Mouse (Mus musculus): ENCODE measurements around the gene Wdr83os. TPM values are rescaled to one million over a fixed set of nuclear protein-coding genes. Genes with fewer than 3 reads are reported as not detected.

Wdr83os gene
- total and polyA plus RNA-seq, 2 experiments from 2014 or later, result 123 to 131 TPM

- no peaks in the 10 kb centered on the region for H3K9me3 ChIP-seq (ENCODE audit: low read length)
- TF ChIP-seq CTCF (IDR thresholded peaks at IDR 0.05; ENCODE audit: low read depth), result no peak
- 0 out of 2 replicates have a peak, but pooled peaks cover 4% of the 10 kb centered on the region for H3K4me1 ChIP-seq (ENCODE audit: insufficient read depth, low read length)
- 63% methylated on average over 2 of the region's 2 CpGs for WGBS
- 0 out of 2 replicates have a peak, but pooled peaks cover 6% of the 10 kb centered on the region for H3K36me3 ChIP-seq (ENCODE audit: insufficient read depth, low read length)
- ATAC-seq (no peak), DNase-seq (ENCODE audit: low spot score) (no peak)
- no peak overlapping the region for H3K9ac ChIP-seq (replicated peaks; ENCODE audit: low read length)
- no peak overlapping the region for H3K4me2 ChIP-seq (ENCODE audit: low read depth, low read length)
- no peaks in the 10 kb centered on the region for H3K27me3 ChIP-seq (ENCODE audit: insufficient read depth, low read length)
- H3K27ac ChIP-seq, result no peak overlapping the region
- no peak overlapping the region for H3K4me3 ChIP-seq (ENCODE audit: low read length)
Observed at GRCm38 (mm10) chr8:85088771-85089170, 8.2 kb downstream of the Wdr83os start.

- no peaks in the 10 kb centered on the region for H3K27me3 ChIP-seq (ENCODE audit: insufficient read depth, low read length)
- H3K9ac ChIP-seq (replicated peaks; ENCODE audit: low read length), result no peak overlapping the region
- WGBS, result 92% methylated on average over 11 of the region's 11 CpGs
- ATAC-seq (no peak), DNase-seq (ENCODE audit: low spot score) (no peak)
- no peak overlapping the region for H3K4me3 ChIP-seq (ENCODE audit: low read length)
- H3K9me3 ChIP-seq (ENCODE audit: low read length), result no peaks in the 10 kb centered on the region
- H3K4me1 ChIP-seq (ENCODE audit: insufficient read depth, low read length), result no peaks in the 10 kb centered on the region
- TF ChIP-seq CTCF (IDR thresholded peaks at IDR 0.05; ENCODE audit: low read depth), result no peak
- no peak overlapping the region for H3K4me2 ChIP-seq (ENCODE audit: low read depth, low read length)
- H3K36me3 ChIP-seq (ENCODE audit: insufficient read depth, low read length), result peaks cover 15% of the 10 kb centered on the region
- no peak overlapping the region for H3K27ac ChIP-seq
Observed at GRCm38 (mm10) chr8:85090856-85091255, 10.3 kb downstream of the Wdr83os start.

GRCm38 (mm10) chr8:85091526-85092090 is 11.1 kb downstream of the Wdr83os start:
- Histone ChIP-seq H3K4me3 (ENCODE audit: low read length) (no peak overlapping the region), H3K4me2 (ENCODE audit: low read depth, low read length) (no peak overlapping the region), H3K27ac (no peak overlapping the region), H3K27me3 (ENCODE audit: insufficient read depth, low read length) (no peaks in the 10 kb centered on the region), H3K9me3 (ENCODE audit: low read length) (no peaks in the 10 kb centered on the region), H3K36me3 (ENCODE audit: insufficient read depth, low read length) (peaks cover 23% of the 10 kb centered on the region), H3K4me1 (ENCODE audit: insufficient read depth, low read length) (no peaks in the 10 kb centered on the region), H3K9ac (replicated peaks; ENCODE audit: low read length) (no peak overlapping the region)
- 36% methylated on average over 21 of the region's 21 CpGs for WGBS
- ATAC-seq (no peak; the same call in 1 of the 2 replicates), DNase-seq (ENCODE audit: low spot score) (no peak)
- no peak for TF ChIP-seq CTCF (IDR thresholded peaks at IDR 0.05; ENCODE audit: low read depth)

GRCm38 (mm10) chr8:85095051-85095450 is 14.5 kb downstream of the Wdr83os start:
- WGBS, result 92% methylated on average over 13 of the region's 13 CpGs
- DNase-seq (ENCODE audit: low spot score) (no peak), ATAC-seq (no peak)
- H3K4me2 ChIP-seq (ENCODE audit: low read depth, low read length), result no peak overlapping the region
- peaks cover 30% of the 10 kb centered on the region for H3K36me3 ChIP-seq (ENCODE audit: insufficient read depth, low read length)
- H3K9ac ChIP-seq (replicated peaks; ENCODE audit: low read length), result no peak overlapping the region
- TF ChIP-seq CTCF (IDR thresholded peaks at IDR 0.05; ENCODE audit: low read depth), result no peak
- no peaks in the 10 kb centered on the region for H3K4me1 ChIP-seq (ENCODE audit: insufficient read depth, low read length)
- no peak overlapping the region for H3K27ac ChIP-seq
- H3K27me3 ChIP-seq (ENCODE audit: insufficient read depth, low read length), result no peaks in the 10 kb centered on the region
- no peak overlapping the region for H3K4me3 ChIP-seq (ENCODE audit: low read length)
- no peaks in the 10 kb centered on the region for H3K9me3 ChIP-seq (ENCODE audit: low read length)

GRCm38 (mm10) chr8:85095566-85095965 is 15.0 kb downstream of the Wdr83os start:
- H3K27ac ChIP-seq, result no peak overlapping the region
- no peak overlapping the region for H3K9ac ChIP-seq (replicated peaks; ENCODE audit: low read length)
- H3K4me2 ChIP-seq (ENCODE audit: low read depth, low read length), result no peak overlapping the region
- no peaks in the 10 kb centered on the region for H3K9me3 ChIP-seq (ENCODE audit: low read length)
- no peaks in the 10 kb centered on the region for H3K27me3 ChIP-seq (ENCODE audit: insufficient read depth, low read length)
- DNase-seq (ENCODE audit: low spot score) (no peak), ATAC-seq (no peak)
- 94% methylated on average over 7 of the region's 7 CpGs for WGBS
- no peaks in the 10 kb centered on the region for H3K4me1 ChIP-seq (ENCODE audit: insufficient read depth, low read length)
- no peak for TF ChIP-seq CTCF (IDR thresholded peaks at IDR 0.05; ENCODE audit: low read depth)
- peaks cover 30% of the 10 kb centered on the region for H3K36me3 ChIP-seq (ENCODE audit: insufficient read depth, low read length)
- no peak overlapping the region for H3K4me3 ChIP-seq (ENCODE audit: low read length)

GRCm38 (mm10) chr8:85096196-85096595 is 15.7 kb downstream of the Wdr83os start:
- no peak overlapping the region for H3K4me3 ChIP-seq (ENCODE audit: low read length)
- no peaks in the 10 kb centered on the region for H3K9me3 ChIP-seq (ENCODE audit: low read length)
- DNase-seq (ENCODE audit: low spot score) (no peak), ATAC-seq (no peak)
- H3K36me3 ChIP-seq (ENCODE audit: insufficient read depth, low read length), result peaks cover 30% of the 10 kb centered on the region
- 94% methylated on average over 16 of the region's 16 CpGs for WGBS
- no peaks in the 10 kb centered on the region for H3K4me1 ChIP-seq (ENCODE audit: insufficient read depth, low read length)
- no peak overlapping the region for H3K4me2 ChIP-seq (ENCODE audit: low read depth, low read length)
- no peak overlapping the region for H3K9ac ChIP-seq (replicated peaks; ENCODE audit: low read length)
- H3K27ac ChIP-seq, result no peak overlapping the region
- no peaks in the 10 kb centered on the region for H3K27me3 ChIP-seq (ENCODE audit: insufficient read depth, low read length)
- TF ChIP-seq CTCF (IDR thresholded peaks at IDR 0.05; ENCODE audit: low read depth), result no peak

GRCm38 (mm10) chr8:85096850-85097249 is 16.3 kb downstream of the Wdr83os start:
- 91% methylated on average over 4 of the region's 4 CpGs for WGBS
- DNase-seq (ENCODE audit: low spot score), result no peak
- peaks cover 30% of the 10 kb centered on the region for H3K36me3 ChIP-seq (ENCODE audit: insufficient read depth, low read length)

More at GRCm38 (mm10) chr8:85096850-85097249, 16.3 kb downstream of the Wdr83os start:
- no peak for TF ChIP-seq CTCF (IDR thresholded peaks at IDR 0.05; ENCODE audit: low read depth)
- Histone ChIP-seq H3K4me3 (ENCODE audit: low read length) (no peak overlapping the region), H3K4me2 (ENCODE audit: low read depth, low read length) (no peak overlapping the region), H3K27me3 (ENCODE audit: insufficient read depth, low read length) (no peaks in the 10 kb centered on the region), H3K9ac (replicated peaks; ENCODE audit: low read length) (no peak overlapping the region), H3K9me3 (ENCODE audit: low read length) (no peaks in the 10 kb centered on the region), H3K4me1 (ENCODE audit: insufficient read depth, low read length) (no peaks in the 10 kb centered on the region), H3K27ac (no peak overlapping the region)
- no peak for ATAC-seq

Measured in hindbrain, postnatal 0 days (tissue).